Mouse (Mus musculus): Measurements from ENCODE around the gene Cyp4f14.
A peak's percentile ranks its signal among the peaks of the same experiment; 100 is the strongest.

The Cyp4f14 gene

GRCm38 (mm10) chr17:32917131-32917530 is at the start of gene Cyp4f14:
TSS of gene Cyp4f14 (minus strand) at chr17:32917342.
- DNase-seq (ENCODE audit: inconsistent age in 2 of 2, low spot score in 1 of 2), result peak; percentile 90 to 94

- DNase-seq (ENCODE audit: inconsistent age in 2 of 2, low spot score in 1 of 2), result peak; percentile 91 to 98
Measured at GRCm38 (mm10) chr17:32965623-32966290, 48.6 kb upstream of the Cyp4f14 start, which contains the start of gene Zfp472. TSS of gene Zfp472 (plus strand) at chr17:32965814.

- no peak for DNase-seq (ENCODE audit: inconsistent age in 2 of 2, low spot score in 1 of 2)
Measured at GRCm38 (mm10) chr17:32965253-32965622, 48.1 kb upstream of the Cyp4f14 start.

DNA sequence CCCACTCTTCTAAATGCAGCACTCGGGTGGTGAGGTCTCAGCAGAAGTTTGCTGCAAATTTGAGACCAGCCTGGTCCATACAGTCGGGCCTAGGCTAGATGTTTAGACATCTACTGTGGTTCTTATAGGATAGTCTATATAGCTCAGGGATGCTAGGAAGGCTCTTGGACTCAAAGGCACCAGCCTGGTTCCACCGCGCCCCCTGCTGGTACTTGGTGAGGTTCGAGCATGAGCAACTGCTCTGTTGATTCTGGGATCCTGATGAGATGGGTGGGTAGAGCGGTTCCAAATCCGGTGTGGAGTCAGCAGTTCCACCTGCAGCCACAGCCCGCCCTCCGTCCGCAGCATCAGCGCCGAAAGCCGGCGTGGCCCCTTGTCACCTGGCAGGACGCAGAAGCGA is 34.3 kb upstream of the Cyp4f14 start:
- DNase-seq (ENCODE audit: inconsistent age in 2 of 2, low spot score in 1 of 2), result peak; percentile 82 to 93

DNA sequence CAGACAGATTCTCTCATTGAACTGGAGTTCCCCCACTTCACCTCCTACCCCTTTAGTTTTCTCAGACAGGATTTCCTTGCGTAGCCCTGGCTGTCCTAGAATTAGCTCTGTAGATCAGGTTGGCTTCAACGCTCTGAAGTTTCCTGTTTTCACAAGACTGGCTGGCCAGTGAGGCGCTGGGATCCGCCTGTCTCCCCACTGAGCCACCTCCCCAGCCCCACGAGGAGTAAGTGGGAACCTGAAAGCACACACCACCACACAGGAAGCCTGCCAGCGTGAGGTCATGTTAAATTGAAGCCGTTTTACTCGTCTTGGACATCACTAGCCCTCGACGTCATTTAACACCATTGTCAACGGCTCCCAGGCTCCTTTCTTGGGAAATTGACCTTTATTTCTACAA is 33.9 kb upstream of the Cyp4f14 start:
- DNase-seq (ENCODE audit: inconsistent age in 2 of 2, low spot score in 1 of 2), result no peak

- no peak for DNase-seq (ENCODE audit: inconsistent age in 2 of 2, low spot score in 1 of 2)
Measured at GRCm38 (mm10) chr17:32950136-32950535, 33.0 kb upstream of the Cyp4f14 start.

GRCm38 (mm10) chr17:32947215-32947914 is 30.2 kb upstream of the Cyp4f14 start, which contains the start of gene Cyp4f13:
TSS of gene Cyp4f13 (minus strand) at chr17:32947402.
- DNase-seq (ENCODE audit: inconsistent age in 2 of 2, low spot score in 1 of 2), result peak; percentile 98 to 100

GRCm38 (mm10) chr17:32946716-32947115 is 29.6 kb upstream of the Cyp4f14 start:
- DNase-seq (ENCODE audit: inconsistent age in 2 of 2, low spot score in 1 of 2), result peak in 1 of 2 experiments; percentile 23

- DNase-seq (ENCODE audit: inconsistent age in 2 of 2, low spot score in 1 of 2), result no peak
Measured at GRCm38 (mm10) chr17:32944402-32945035, 27.4 kb upstream of the Cyp4f14 start.

GRCm38 (mm10) chr17:32943661-32944060 is 26.5 kb upstream of the Cyp4f14 start:
- DNase-seq (ENCODE audit: inconsistent age in 2 of 2, low spot score in 1 of 2), result no peak

- DNase-seq (ENCODE audit: inconsistent age in 2 of 2, low spot score in 1 of 2), result peak; percentile 49 to 70
Measured at GRCm38 (mm10) chr17:32939831-32940230, 22.7 kb upstream of the Cyp4f14 start.

GRCm38 (mm10) chr17:32927803-32928202 is 10.7 kb upstream of the Cyp4f14 start:
- no peak for DNase-seq (ENCODE audit: inconsistent age in 2 of 2, low spot score in 1 of 2)

- DNase-seq (ENCODE audit: inconsistent age in 2 of 2, low spot score in 1 of 2), result peak; percentile 86 to 89
Measured at GRCm38 (mm10) chr17:32924658-32925312, 7.6 kb upstream of the Cyp4f14 start.

GRCm38 (mm10) chr17:32923681-32924080 is 6.5 kb upstream of the Cyp4f14 start:
- no peak for DNase-seq (ENCODE audit: inconsistent age in 2 of 2, low spot score in 1 of 2)

- no peak for DNase-seq (ENCODE audit: inconsistent age in 2 of 2, low spot score in 1 of 2)
Measured at GRCm38 (mm10) chr17:32919123-32919522, 2.0 kb upstream of the Cyp4f14 start.

- DNase-seq (ENCODE audit: inconsistent age in 2 of 2, low spot score in 1 of 2), result no peak
Measured at GRCm38 (mm10) chr17:32916075-32916474, 1.1 kb downstream of the Cyp4f14 start.

GRCm38 (mm10) chr17:32906172-32906571 is 11.0 kb downstream of the Cyp4f14 start:
- no peak for DNase-seq (ENCODE audit: inconsistent age in 2 of 2, low spot score in 1 of 2)

DNA sequence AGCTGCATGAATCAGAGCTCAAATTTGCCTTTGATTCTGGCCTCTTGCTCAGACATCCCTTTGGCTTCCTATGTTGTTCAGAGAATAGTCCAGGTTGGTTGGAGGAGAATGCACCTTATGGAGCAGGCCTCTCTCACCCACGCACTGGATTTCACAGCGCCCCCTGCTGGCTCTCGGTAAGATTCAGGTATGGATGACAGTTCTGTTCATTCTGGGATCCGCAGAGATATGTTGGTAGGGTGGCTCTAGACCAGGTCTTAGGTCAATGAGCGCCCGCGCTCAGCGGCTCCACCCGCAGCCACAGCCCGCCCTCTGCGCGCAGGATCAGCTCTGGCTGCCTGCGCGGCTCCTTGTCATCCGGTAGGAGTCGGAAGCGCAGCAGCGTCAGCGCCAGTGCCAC is 11.9 kb downstream of the Cyp4f14 start:
- peak; percentile 52 to 84 for DNase-seq (ENCODE audit: inconsistent age in 2 of 2, low spot score in 1 of 2)

- DNase-seq (ENCODE audit: inconsistent age in 2 of 2, low spot score in 1 of 2), result peak in 1 of 2 experiments; percentile 41
Measured at GRCm38 (mm10) chr17:32904414-32904813, 12.7 kb downstream of the Cyp4f14 start.

DNA sequence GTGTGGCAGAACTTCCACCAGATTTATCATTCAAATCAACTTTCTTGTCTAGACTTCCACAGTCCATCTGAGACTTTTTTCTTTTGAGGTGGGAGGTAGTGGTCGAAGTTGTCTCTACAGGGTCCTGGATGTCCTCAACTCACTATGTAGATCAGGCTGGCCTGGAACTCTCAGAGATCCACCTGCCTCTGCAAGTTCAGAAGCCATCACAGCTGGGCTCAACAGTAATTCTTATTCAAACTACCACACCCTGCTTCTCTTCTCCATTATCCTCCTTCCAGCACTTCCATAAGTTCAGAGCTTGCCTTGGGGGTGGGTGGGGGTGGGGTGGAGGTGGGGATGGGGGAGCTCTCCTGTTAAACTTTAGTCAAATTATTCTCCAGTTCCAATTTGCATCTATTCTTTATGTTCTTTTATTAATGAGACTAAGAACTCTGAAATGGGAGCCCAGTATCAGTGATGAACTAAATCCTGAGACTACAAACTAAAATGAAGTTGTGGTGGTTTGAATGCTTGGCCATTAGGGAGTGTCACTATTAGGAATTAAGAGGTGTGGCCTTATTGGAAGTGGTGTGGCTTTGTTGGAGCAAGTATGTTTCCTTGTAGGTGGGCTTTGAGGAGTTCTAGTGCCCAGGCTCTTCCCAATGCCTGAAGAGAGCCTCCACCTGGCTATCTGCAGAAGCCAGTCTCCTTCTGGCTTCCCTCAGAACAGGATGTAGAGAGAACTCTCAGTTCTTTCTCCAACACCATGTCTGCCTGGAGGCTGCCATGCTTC is 15.2 kb downstream of the Cyp4f14 start:
- no peak for DNase-seq (ENCODE audit: inconsistent age in 2 of 2, low spot score in 1 of 2)

DNA sequence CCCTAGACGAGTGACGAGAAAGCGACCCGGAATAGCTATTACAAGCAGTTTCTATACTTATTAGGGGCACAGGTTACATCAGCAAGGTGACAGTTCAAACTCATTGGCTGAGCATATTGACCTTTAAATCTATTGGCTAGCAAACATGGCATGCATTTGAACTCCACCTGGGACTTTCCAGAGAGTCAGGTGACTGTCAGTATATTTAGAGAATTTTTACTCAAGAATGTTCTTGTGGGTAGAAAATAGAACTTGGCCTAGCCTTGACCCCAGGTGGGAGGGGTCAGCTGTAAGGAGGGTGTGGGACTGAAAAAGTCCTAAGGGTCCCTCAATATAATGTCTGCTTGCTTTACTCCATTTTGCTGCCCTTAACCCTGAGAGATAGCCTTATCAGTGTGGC is 21.7 kb downstream of the Cyp4f14 start:
- no peak for DNase-seq (ENCODE audit: inconsistent age in 2 of 2, low spot score in 1 of 2)

Data from adrenal gland, adult (tissue).